Mouse (Mus musculus) midbrain, embryonic 13.5 days (tissue): ENCODE results near the gene Grap2. TPM values are rescaled to one million over a fixed set of nuclear protein-coding genes. Genes with fewer than 3 reads are reported as not detected.

Source experiments
- ATAC-seq: fragments of 200-750 bp; cut with Nextera tagmentation; 2 replicates; pipeline ENCODE4 v1.8.0; 2017; ENCODE audit warnings: mild to moderate bottlenecking, moderate TSS enrichment, moderate library complexity
- H3K27ac ChIP-seq: fragments of 300-500 bp; sonication (generic); 2 replicates; pipeline ENCODE4 v1.5.1; 2015; ENCODE audit warnings: inconsistent platforms, mild to moderate bottlenecking, moderate library complexity
- H3K27me3 ChIP-seq: fragments of 300-500 bp; sonication (generic); 2 replicates; pipeline ENCODE4 v1.6.1; 2015; ENCODE audit warnings: mild to moderate bottlenecking, inconsistent platforms
- H3K36me3 ChIP-seq: fragments of 300-500 bp; sonication (generic); 2 replicates; pipeline ENCODE4 v1.6.1; 2015; ENCODE audit warnings: mild to moderate bottlenecking, inconsistent platforms
- H3K4me1 ChIP-seq: fragments of 300-500 bp; sonication (generic); replicated peaks from 2 replicates; pipeline ENCODE4 v1.6.1; 2015; ENCODE audit warnings: inconsistent platforms
- H3K4me2 ChIP-seq: fragments of 300-500 bp; sonication (generic); replicated peaks from 2 replicates; pipeline ENCODE4 v1.6.1; 2015; ENCODE audit warnings: moderate library complexity, mild to moderate bottlenecking, inconsistent platforms
- H3K4me3 ChIP-seq: fragments of 300-500 bp; sonication (generic); replicated peaks from 2 replicates; pipeline ENCODE4 v1.5.1; 2015; ENCODE audit warnings: mild to moderate bottlenecking, inconsistent platforms
- H3K9ac ChIP-seq: fragments of 300-500 bp; sonication (generic); replicated peaks from 2 replicates; pipeline ENCODE4 v1.6.1; 2015; ENCODE audit warnings: mild to moderate bottlenecking, inconsistent platforms
- H3K9me3 ChIP-seq: fragments of 300-500 bp; sonication (generic); 2 replicates; pipeline ENCODE4 v1.6.1; 2016; ENCODE audit warnings: mild to moderate bottlenecking, inconsistent platforms
- WGBS: fragments of 180-500 bp; shearing (Covaris S2); methylation state at CpG from one replicate; pipeline ENCODE4 v1.1.7; 2015; 5-methylcytosine and 5-hydroxymethylcytosine counted together
- polyA plus RNA-seq: library from polyadenylated mRNA; unstranded; fragments of >200 nt; fragmentation: Nextera tagmentation; extraction: Ambion mirVana; gene quantifications from 2 replicates; pipeline ENCODE4 v1.2.1, GENCODE M21; 2015

The Grap2 gene
- polyA plus RNA-seq, 1 experiment from 2014 or later, result 1.0 TPM

DNA sequence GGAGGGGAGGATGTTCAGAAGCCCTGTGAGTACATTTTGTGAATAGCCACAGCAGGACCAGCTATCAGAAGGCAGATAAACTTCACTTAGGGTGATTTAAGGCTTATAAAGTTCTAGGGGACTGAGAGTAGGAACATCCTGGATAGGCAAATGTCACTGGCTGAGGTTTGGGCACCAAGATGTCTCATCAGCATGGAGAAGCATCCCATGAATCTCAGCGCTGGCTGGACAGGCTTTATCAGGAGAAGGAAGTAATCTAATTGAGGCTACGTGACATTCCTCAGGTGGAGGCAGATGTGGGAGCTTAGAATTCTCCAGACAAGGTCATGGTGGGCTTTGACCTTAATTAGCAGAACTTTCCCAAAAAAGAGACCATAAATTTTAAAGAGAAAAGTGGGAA, 16.4 kb upstream of the Grap2 start:
- Histone ChIP-seq H3K4me3 (no peak overlapping the region), H3K9me3 (no peaks in the 10 kb centered on the region), H3K9ac (no peak overlapping the region), H3K4me2 (no peak overlapping the region), H3K36me3 (no peaks in the 10 kb centered on the region), H3K27ac (no peak overlapping the region), H3K27me3 (no peaks in the 10 kb centered on the region), H3K4me1 (peaks cover 4% of the 10 kb centered on the region; the same call in 1 of the 2 replicates)
- 82% methylated on average over 2 of the region's 2 CpGs for WGBS
- no peak for ATAC-seq

GRCm38 (mm10) chr15:80557745-80558144, 14.6 kb upstream of the Grap2 start:
- Histone ChIP-seq H3K27ac (no peak overlapping the region), H3K4me3 (no peak overlapping the region), H3K27me3 (no peaks in the 10 kb centered on the region), H3K9ac (no peak overlapping the region), H3K4me1 (peaks cover 8% of the 10 kb centered on the region; the same call in 1 of the 2 replicates), H3K9me3 (no peaks in the 10 kb centered on the region), H3K36me3 (no peaks in the 10 kb centered on the region), H3K4me2 (no peak overlapping the region)
- 72% methylated on average over 4 of the region's 4 CpGs for WGBS
- no peak for ATAC-seq

- Histone ChIP-seq H3K4me3 (no peak overlapping the region), H3K27ac (no peak overlapping the region), H3K27me3 (no peaks in the 10 kb centered on the region), H3K4me2 (no peak overlapping the region), H3K9ac (no peak overlapping the region), H3K36me3 (no peaks in the 10 kb centered on the region), H3K4me1 (peaks cover 8% of the 10 kb centered on the region; the same call in 1 of the 2 replicates), H3K9me3 (no peaks in the 10 kb centered on the region)
- no peak for ATAC-seq
- 78% methylated on average over 12 of the region's 12 CpGs for WGBS
Measured at GRCm38 (mm10) chr15:80559534-80559933, 12.9 kb upstream of the Grap2 start.

DNA sequence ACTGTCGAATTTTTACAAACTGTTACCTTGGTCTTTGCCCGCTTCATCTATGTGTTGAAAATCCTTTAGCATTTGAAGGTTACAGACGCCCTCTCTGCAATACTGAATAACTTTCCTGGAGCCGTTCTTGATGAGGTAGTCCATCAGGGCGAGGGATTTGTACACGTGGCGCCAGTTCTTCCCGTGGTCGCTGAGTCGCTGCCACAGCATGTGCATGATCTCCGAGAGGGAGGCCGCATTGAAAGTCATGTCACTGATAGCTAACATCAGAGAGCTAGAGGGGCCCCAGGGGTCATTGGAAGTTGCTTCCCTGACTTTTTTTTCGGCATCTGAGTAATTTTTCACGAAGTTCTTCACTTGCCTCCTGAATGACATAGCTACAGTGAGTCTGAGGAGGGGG, 12.4 kb upstream of the Grap2 start:
- Histone ChIP-seq H3K9ac (no peak overlapping the region), H3K4me2 (no peak overlapping the region), H3K9me3 (no peaks in the 10 kb centered on the region), H3K36me3 (no peaks in the 10 kb centered on the region), H3K27me3 (no peaks in the 10 kb centered on the region), H3K27ac (no peak overlapping the region), H3K4me1 (peaks cover 8% of the 10 kb centered on the region; the same call in 1 of the 2 replicates), H3K4me3 (no peak overlapping the region)
- 68% methylated on average over 14 of the region's 14 CpGs for WGBS
- no peak for ATAC-seq

DNA sequence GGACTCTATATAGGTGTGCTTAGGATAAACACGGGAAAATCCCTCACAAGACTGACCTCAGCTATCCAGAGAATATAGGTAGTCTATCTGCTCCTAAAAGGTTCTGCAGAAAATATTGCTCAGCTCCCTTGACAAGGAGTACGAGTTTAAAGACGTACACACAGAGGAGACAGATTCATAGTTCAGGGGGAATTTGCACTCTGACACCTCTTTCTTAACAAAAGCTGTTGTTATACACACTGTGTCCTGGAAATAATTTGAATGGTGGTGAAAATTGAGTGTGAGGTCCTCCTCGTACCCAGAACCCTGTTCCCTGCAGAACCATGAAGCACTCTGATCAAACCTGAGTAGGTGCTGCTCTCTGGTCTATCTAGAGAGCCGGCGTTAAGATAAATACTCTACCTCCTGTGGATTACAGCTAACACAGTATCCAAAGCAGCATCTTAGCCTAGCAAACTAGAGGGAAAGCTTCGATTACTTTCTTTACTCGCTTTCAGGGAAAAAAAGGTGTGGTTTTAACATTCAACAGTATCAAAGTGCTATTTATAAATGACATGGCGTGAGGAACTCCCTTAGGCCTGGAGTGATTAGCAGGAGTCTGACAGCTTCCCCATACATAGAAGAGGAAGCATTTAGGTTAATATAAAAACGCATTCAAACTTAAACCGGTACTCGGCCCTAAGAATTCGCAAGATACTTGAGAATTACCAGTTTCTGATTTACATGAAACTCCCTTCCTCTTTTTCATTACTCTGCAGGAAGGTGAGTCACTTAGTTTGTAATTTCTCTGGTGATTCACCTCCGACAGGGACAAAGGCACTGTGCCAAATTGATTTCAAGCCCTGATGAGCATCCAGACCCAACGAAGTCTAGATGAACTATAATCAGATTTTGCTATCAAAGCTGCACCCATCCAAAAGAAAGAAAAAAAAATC, 11.5 kb upstream of the Grap2 start:
- no peak for ATAC-seq
- H3K27me3 ChIP-seq, result no peaks in the 10 kb centered on the region
- H3K36me3 ChIP-seq, result no peaks in the 10 kb centered on the region
- no peak overlapping the region for H3K4me2 ChIP-seq
- 59% methylated on average over 15 of the region's 15 CpGs for WGBS
- peaks cover 13% of the 10 kb centered on the region for H3K4me1 ChIP-seq
- H3K9ac ChIP-seq, result no peak overlapping the region
- H3K27ac ChIP-seq, result no peak overlapping the region
- no peaks in the 10 kb centered on the region for H3K9me3 ChIP-seq
- H3K4me3 ChIP-seq, result no peak overlapping the region

- Histone ChIP-seq H3K9ac (no peak overlapping the region), H3K4me3 (no peak overlapping the region), H3K27me3 (no peaks in the 10 kb centered on the region), H3K9me3 (no peaks in the 10 kb centered on the region), H3K27ac (no peak overlapping the region), H3K4me1 (peaks cover 13% of the 10 kb centered on the region), H3K36me3 (no peaks in the 10 kb centered on the region), H3K4me2 (no peak overlapping the region)
- 92% methylated on average over 3 of the region's 3 CpGs for WGBS
- no peak for ATAC-seq
Measured at GRCm38 (mm10) chr15:80562446-80562845, 9.9 kb upstream of the Grap2 start.

- ATAC-seq, result no peak
- WGBS, result 95% methylated on average over 6 of the region's 6 CpGs
Measured at GRCm38 (mm10) chr15:80563634-80564208, 8.7 kb upstream of the Grap2 start.

DNA sequence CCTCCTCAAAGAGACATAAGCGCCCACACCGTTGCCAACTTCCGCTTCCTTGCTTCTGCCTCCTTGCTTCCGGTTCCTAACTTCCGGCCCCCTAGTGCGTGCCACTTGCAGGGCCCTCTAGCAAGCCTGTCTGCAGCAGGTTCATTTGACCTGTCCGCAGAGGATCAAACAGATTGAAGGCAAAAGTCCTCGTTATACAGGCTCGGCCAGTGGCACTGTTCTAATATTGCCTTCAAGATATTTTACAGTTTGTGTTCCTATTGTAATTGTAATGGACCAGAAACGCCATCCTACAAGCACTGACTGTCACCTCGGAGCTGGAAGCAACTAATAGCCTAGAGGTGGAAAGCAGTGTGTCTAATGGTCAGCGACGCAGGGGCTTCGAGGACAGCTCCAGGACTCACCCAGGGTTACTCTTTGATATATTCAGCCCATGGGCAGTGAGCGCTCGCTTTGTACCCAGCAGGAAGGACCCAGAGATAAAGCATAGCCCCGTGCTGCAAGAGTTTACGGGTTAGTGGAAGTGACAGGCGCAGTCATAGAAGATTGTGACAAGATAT, 7.2 kb upstream of the Grap2 start, which contains the start of gene Enthd1:
Gene Enthd1, minus strand, starts transcription at position 51 of the 560 bp plus-strand sequence.
- Histone ChIP-seq H3K27ac (0 out of 2 replicates have a peak within 1 kb of the TSS, but pooled peaks have one; percentile 1), H3K27me3 (no peaks in the 10 kb centered on the region), H3K4me1 (peaks cover 13% of the 10 kb centered on the region), H3K9me3 (no peaks in the 10 kb centered on the region), H3K36me3 (no peaks in the 10 kb centered on the region), H3K4me3 (no peak within 1 kb of the TSS), H3K9ac (no peak within 1 kb of the TSS), H3K4me2 (no peak within 1 kb of the TSS)
- 0 out of 2 replicates have a peak, but pooled peaks have one; percentile 34 for ATAC-seq
- WGBS, result 69% methylated on average over 19 of the region's 19 CpGs

More at GRCm38 (mm10) chr15:80563634-80564208, 8.7 kb upstream of the Grap2 start:
- Histone ChIP-seq H3K36me3 (no peaks in the 10 kb centered on the region), H3K4me2 (no peak overlapping the region), H3K9me3 (no peaks in the 10 kb centered on the region), H3K27ac (no peak overlapping the region), H3K4me3 (no peak overlapping the region), H3K4me1 (peaks cover 13% of the 10 kb centered on the region), H3K27me3 (no peaks in the 10 kb centered on the region), H3K9ac (no peak overlapping the region)

DNA sequence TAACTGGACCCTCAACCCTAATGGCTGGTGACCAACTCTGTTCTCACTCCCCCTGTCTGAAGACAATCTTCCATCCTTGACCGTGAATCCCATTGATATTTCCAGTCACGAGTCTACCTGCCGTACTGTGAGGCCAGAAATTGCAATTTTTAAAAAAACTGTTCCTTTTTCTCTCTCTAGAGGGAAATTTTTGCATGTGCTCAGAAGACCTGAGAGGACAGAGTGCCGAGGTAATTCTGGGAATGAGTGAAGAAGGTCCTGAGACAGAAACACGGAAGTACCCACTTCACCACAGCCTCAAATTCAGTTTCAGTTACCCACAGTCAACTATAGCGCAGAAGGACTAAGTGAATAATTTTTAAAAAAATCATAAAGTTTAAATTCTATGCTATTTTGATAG, 5.7 kb upstream of the Grap2 start:
- WGBS, result 90% methylated on average over 6 of the region's 6 CpGs
- H3K9ac ChIP-seq, result no peak overlapping the region
- no peak overlapping the region for H3K4me3 ChIP-seq
- no peaks in the 10 kb centered on the region for H3K9me3 ChIP-seq
- H3K4me1 ChIP-seq, result peaks cover 5% of the 10 kb centered on the region
- no peaks in the 10 kb centered on the region for H3K36me3 ChIP-seq
- no peak for ATAC-seq
- H3K4me2 ChIP-seq, result no peak overlapping the region
- no peaks in the 10 kb centered on the region for H3K27me3 ChIP-seq
- no peak overlapping the region for H3K27ac ChIP-seq

GRCm38 (mm10) chr15:80567139-80567538, 5.3 kb upstream of the Grap2 start:
- no peak overlapping the region for H3K9ac ChIP-seq
- WGBS, result 89% methylated on average over 3 of the region's 3 CpGs
- no peak overlapping the region for H3K4me3 ChIP-seq
- H3K27me3 ChIP-seq, result no peaks in the 10 kb centered on the region
- no peaks in the 10 kb centered on the region for H3K36me3 ChIP-seq
- peaks cover 5% of the 10 kb centered on the region for H3K4me1 ChIP-seq
- no peak overlapping the region for H3K4me2 ChIP-seq
- no peak overlapping the region for H3K27ac ChIP-seq
- H3K9me3 ChIP-seq, result no peaks in the 10 kb centered on the region
- no peak for ATAC-seq

- Histone ChIP-seq H3K9ac (no peak overlapping the region), H3K4me1 (peaks cover 5% of the 10 kb centered on the region), H3K4me3 (no peak overlapping the region), H3K4me2 (no peak overlapping the region), H3K27ac (no peak overlapping the region), H3K36me3 (no peaks in the 10 kb centered on the region), H3K27me3 (no peaks in the 10 kb centered on the region), H3K9me3 (no peaks in the 10 kb centered on the region)
- WGBS, result 88% methylated on average over 4 of the region's 4 CpGs
- no peak for ATAC-seq
Measured at GRCm38 (mm10) chr15:80567731-80568130, 4.7 kb upstream of the Grap2 start.

- Histone ChIP-seq H3K9me3 (no peaks in the 10 kb centered on the region), H3K4me1 (peaks cover 5% of the 10 kb centered on the region), H3K27me3 (no peaks in the 10 kb centered on the region), H3K4me2 (no peak overlapping the region), H3K27ac (no peak overlapping the region), H3K4me3 (no peak overlapping the region), H3K9ac (no peak overlapping the region), H3K36me3 (no peaks in the 10 kb centered on the region)
- WGBS, result 84% methylated on average over 7 of the region's 7 CpGs
- ATAC-seq, result no peak
Measured at GRCm38 (mm10) chr15:80569205-80569604, 3.2 kb upstream of the Grap2 start.
